Mouse (Mus musculus) forebrain, embryonic 11.5 days (tissue): ENCODE results near the gene Malsu1. TPM values are rescaled to one million over a fixed set of nuclear protein-coding genes. Genes with fewer than 3 reads are reported as not detected.

Experiments
- ATAC-seq: fragments of 200-750 bp; cut with Nextera tagmentation; replicated peaks from 2 replicates; pipeline ENCODE4 v1.8.0; 2017; ENCODE audit warnings: moderate TSS enrichment; ENCODE audit not compliant: low FRiP score
- DNase-seq: peaks from one replicate; pipeline ENCODE4 v3.0.0-alpha.2; 2017; ENCODE audit warnings: low spot score
- H3K27ac ChIP-seq: fragments of 300-500 bp; sonication (generic); 2 replicates; pipeline ENCODE4 v1.5.1; 2014; ENCODE audit warnings: low read depth, low read length
- H3K27me3 ChIP-seq: fragments of 300-500 bp; sonication (generic); 2 replicates; pipeline ENCODE4 v1.6.1; 2014; ENCODE audit warnings: mild to moderate bottlenecking, low read length, mixed read lengths; ENCODE audit not compliant: control insufficient read depth, insufficient read depth
- H3K36me3 ChIP-seq: fragments of 300-500 bp; sonication (generic); 2 replicates; pipeline ENCODE4 v1.6.1; 2014; ENCODE audit warnings: mild to moderate bottlenecking, low read length, moderate library complexity, mixed read lengths; ENCODE audit not compliant: control insufficient read depth, insufficient read depth
- H3K4me1 ChIP-seq: fragments of 300-500 bp; sonication (generic); replicated peaks from 2 replicates; pipeline ENCODE4 v1.6.1; 2014; ENCODE audit warnings: low read length, mixed read lengths; ENCODE audit not compliant: control insufficient read depth, insufficient read depth
- H3K4me2 ChIP-seq: fragments of 300-500 bp; sonication (generic); 2 replicates; pipeline ENCODE4 v1.6.1; 2014; ENCODE audit warnings: low read depth, mild to moderate bottlenecking, low read length, moderate library complexity, mixed read lengths; ENCODE audit not compliant: severe bottlenecking
- H3K4me3 ChIP-seq: fragments of 300-500 bp; sonication (generic); 2 replicates; pipeline ENCODE4 v1.5.1; 2014; ENCODE audit warnings: low read depth, low read length
- H3K9ac ChIP-seq: fragments of 300-500 bp; sonication (generic); 2 replicates; pipeline ENCODE4 v1.6.1; 2014; ENCODE audit warnings: low read length
- H3K9me3 ChIP-seq: fragments of 300-500 bp; sonication (generic); 2 replicates; pipeline ENCODE4 v1.6.1; 2016; ENCODE audit warnings: low read length, mixed read lengths; ENCODE audit not compliant: control insufficient read depth
- WGBS: fragments of 180-500 bp; shearing (Covaris S2); extraction: QIAGEN DNeasy Blood & Tissue Kit; methylation state at CpG from one replicate; pipeline ENCODE4 v1.1.7; 2014; 5-methylcytosine and 5-hydroxymethylcytosine counted together
- polyA plus RNA-seq: library from polyadenylated mRNA; unstranded; fragments of >200 nt; fragmentation: Nextera tagmentation; extraction: Ambion mirVana; gene quantifications from 2 replicates; pipeline ENCODE4 v1.2.1, GENCODE M21; 2014

Malsu1 gene
- polyA plus RNA-seq, 1 experiment from 2014 or later: 63.9 TPM

- Histone ChIP-seq H3K4me3 (no peak overlapping the region), H3K27me3 (no peaks in the 10 kb centered on the region), H3K4me2 (peak overlapping the region; percentile 27; the same call in 1 of the 2 replicates), H3K27ac (peak overlapping the region; percentile 71), H3K4me1 (peaks cover 5% of the 10 kb centered on the region; the same call in 1 of the 2 replicates), H3K9me3 (no peaks in the 10 kb centered on the region), H3K36me3 (no peaks in the 10 kb centered on the region), H3K9ac (0 out of 2 replicates have a peak overlapping the region, but pooled peaks have one; percentile 10)
- DNase-seq: no peak
- peak; percentile 76 for ATAC-seq
- 2% methylated on average over 7 of the region's 7 CpGs for WGBS
These were observed 18.3 kb upstream of the Malsu1 start for GRCm38 (mm10) chr6:49055256-49055733.

DNA sequence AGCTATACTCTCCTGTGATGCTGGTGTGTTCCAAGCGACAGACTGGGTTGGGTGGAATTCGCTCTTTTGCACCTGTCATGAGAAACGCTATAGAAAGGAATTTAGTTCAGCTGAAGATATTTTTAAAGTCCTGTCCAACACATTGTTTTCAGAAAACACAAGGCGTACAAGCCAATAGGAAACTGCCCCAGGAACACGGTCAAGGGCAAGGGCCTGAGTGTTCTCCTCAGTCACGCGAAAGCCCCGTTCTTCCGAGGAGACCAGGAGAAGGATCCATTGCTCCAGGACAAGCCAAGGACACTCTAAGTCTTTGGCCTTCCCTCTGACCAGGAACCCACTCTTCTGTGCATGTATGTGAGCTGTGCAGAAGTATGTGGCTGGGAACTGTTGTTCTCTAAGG lies 17.6 kb upstream of the Malsu1 start:
- Histone ChIP-seq H3K4me3 (no peak overlapping the region), H3K4me1 (peaks cover 5% of the 10 kb centered on the region; the same call in 1 of the 2 replicates), H3K9ac (no peak overlapping the region), H3K27me3 (no peaks in the 10 kb centered on the region), H3K4me2 (no peak overlapping the region), H3K36me3 (no peaks in the 10 kb centered on the region), H3K9me3 (no peaks in the 10 kb centered on the region), H3K27ac (no peak overlapping the region; the same call in 1 of the 2 replicates)
- 62% methylated on average over 9 of the region's 9 CpGs for WGBS
- ATAC-seq (no peak), DNase-seq (no peak)

GRCm38 (mm10) chr6:49057053-49058021 lies 16.3 kb upstream of the Malsu1 start:
- ATAC-seq (peak; percentile 46; the same call in 1 of the 2 replicates), DNase-seq (peak; percentile 77)
- Histone ChIP-seq H3K27ac (no peak overlapping the region), H3K4me3 (no peak overlapping the region), H3K9ac (no peak overlapping the region), H3K27me3 (no peaks in the 10 kb centered on the region), H3K9me3 (no peaks in the 10 kb centered on the region), H3K36me3 (no peaks in the 10 kb centered on the region), H3K4me2 (no peak overlapping the region), H3K4me1 (peaks cover 5% of the 10 kb centered on the region; the same call in 1 of the 2 replicates)
- 38% methylated on average over 8 of the region's 8 CpGs for WGBS

- 56% methylated on average over 3 of the region's 4 CpGs for WGBS
- H3K4me1 ChIP-seq: no peaks in the 10 kb centered on the region
These were observed 5.2 kb upstream of the Malsu1 start for GRCm38 (mm10) chr6:49068361-49068760.

DNA sequence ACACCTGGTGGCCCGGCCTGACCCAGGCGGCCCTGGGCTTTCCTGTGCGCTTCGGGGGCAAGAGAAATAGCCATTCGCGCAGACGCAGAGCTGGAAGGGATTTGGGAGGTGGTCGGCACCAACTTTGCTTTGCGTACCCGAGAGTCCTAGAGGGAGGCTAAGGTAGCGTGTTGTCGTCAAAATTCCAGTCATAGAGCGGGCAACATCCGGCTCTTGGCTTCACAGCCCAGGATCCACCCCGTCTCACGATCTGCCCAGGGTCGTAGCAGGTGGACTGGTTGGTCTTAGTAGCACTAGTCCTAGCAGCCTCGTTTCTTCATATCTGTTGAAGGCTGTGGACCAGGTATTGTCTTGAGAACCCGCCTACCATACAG lies 509 bp downstream of the Malsu1 start:
- WGBS: 2% methylated on average over 19 of the region's 19 CpGs
- no peaks in the 10 kb centered on the region for H3K9me3 ChIP-seq
- peak overlapping the region; percentile 90 for H3K4me2 ChIP-seq
- peak overlapping the region; percentile 92 for H3K9ac ChIP-seq
- H3K27ac ChIP-seq: peak overlapping the region; percentile 62; the same call in 1 of the 2 replicates
- peaks cover 3% of the 10 kb centered on the region; the same call in 1 of the 2 replicates for H3K4me1 ChIP-seq
- peak overlapping the region; percentile 98 for H3K4me3 ChIP-seq
- ATAC-seq: peak; percentile 69
- H3K36me3 ChIP-seq: no peaks in the 10 kb centered on the region
- H3K27me3 ChIP-seq: no peaks in the 10 kb centered on the region
- DNase-seq: no peak

More at GRCm38 (mm10) chr6:49068361-49068760, 5.2 kb upstream of the Malsu1 start:
- ATAC-seq (no peak), DNase-seq (no peak)
- Histone ChIP-seq H3K36me3 (no peaks in the 10 kb centered on the region), H3K9me3 (no peaks in the 10 kb centered on the region), H3K9ac (no peak overlapping the region), H3K4me2 (no peak overlapping the region), H3K27me3 (no peaks in the 10 kb centered on the region), H3K4me3 (no peak overlapping the region), H3K27ac (no peak overlapping the region)

GRCm38 (mm10) chr6:49077894-49078293 lies 4.3 kb downstream of the Malsu1 start:
- 87% methylated on average over 2 of the region's 2 CpGs for WGBS

DNA sequence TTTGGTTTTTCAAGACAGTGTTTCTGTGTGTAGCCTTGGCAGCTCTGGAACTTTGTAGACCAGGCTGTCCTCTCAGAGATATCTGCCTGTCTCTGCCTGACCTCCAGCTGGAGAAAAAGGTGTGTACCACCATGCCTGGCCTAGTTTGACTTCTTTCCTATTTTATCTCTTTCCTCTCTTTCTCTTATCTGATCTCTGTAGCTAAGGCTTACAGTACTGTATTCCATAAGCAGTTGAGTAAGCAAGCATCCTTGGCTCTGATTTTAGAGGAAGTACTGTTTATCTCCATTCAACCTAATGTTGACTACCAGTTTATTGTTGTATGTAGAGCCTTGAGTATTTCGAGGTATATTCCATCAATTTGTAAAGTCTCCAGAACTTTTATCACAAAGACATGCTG lies 5.7 kb downstream of the Malsu1 start:
- WGBS: 93% methylated on average over 1 of the region's 1 CpGs
- Histone ChIP-seq H3K27ac (no peak overlapping the region), H3K9me3 (no peaks in the 10 kb centered on the region), H3K4me1 (peaks cover 2% of the 10 kb centered on the region; the same call in 1 of the 2 replicates), H3K36me3 (no peaks in the 10 kb centered on the region; the same call in 1 of the 2 replicates), H3K4me3 (no peak overlapping the region), H3K27me3 (no peaks in the 10 kb centered on the region), H3K4me2 (no peak overlapping the region), H3K9ac (no peak overlapping the region)
- ATAC-seq (no peak), DNase-seq (no peak)

More at GRCm38 (mm10) chr6:49077894-49078293, 4.3 kb downstream of the Malsu1 start:
- ATAC-seq (no peak), DNase-seq (no peak)
- no peaks in the 10 kb centered on the region for H3K36me3 ChIP-seq
- H3K4me3 ChIP-seq: no peak overlapping the region
- peaks cover 3% of the 10 kb centered on the region; the same call in 1 of the 2 replicates for H3K4me1 ChIP-seq
- no peak overlapping the region for H3K27ac ChIP-seq
- no peaks in the 10 kb centered on the region for H3K9me3 ChIP-seq
- no peaks in the 10 kb centered on the region for H3K27me3 ChIP-seq
- H3K4me2 ChIP-seq: no peak overlapping the region
- no peak overlapping the region for H3K9ac ChIP-seq

GRCm38 (mm10) chr6:49083008-49083407 lies 9.4 kb downstream of the Malsu1 start:
- Histone ChIP-seq H3K9me3 (no peaks in the 10 kb centered on the region), H3K4me3 (no peak overlapping the region), H3K9ac (no peak overlapping the region), H3K27me3 (no peaks in the 10 kb centered on the region), H3K4me2 (no peak overlapping the region), H3K27ac (no peak overlapping the region), H3K36me3 (no peaks in the 10 kb centered on the region; the same call in none of the 2 replicates), H3K4me1 (no peaks in the 10 kb centered on the region)
- 91% methylated on average over 4 of the region's 4 CpGs for WGBS
- no peak for ATAC-seq
- DNase-seq: no peak
